10 mouse cellular contexts compared by ENCODE assay signal in the genomic region with DNA sequence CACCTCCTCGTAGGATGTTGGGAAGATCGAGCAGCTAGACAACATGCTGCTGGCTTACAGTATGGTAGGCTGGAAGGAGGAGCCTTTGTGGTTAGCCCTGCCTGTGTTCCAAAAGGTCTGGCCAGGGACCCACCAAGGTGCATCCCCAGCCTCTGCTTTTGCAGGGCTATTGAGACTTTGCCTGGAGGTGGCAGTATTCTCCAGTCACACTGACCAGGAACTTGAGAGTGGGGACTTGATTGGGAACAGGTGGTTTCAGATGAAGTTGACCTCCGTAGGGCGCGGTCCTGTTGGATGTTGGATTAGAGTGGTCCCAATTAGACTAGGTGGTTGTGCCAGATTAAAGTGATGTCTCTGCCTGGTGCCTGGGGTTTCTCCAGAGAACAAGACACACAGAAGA. TPM values are rescaled to one million over a fixed set of nuclear protein-coding genes. Genes with fewer than 3 reads are reported as not detected.
DNase-seq lines count a peak whose midpoint lies in the region; ATAC-seq and TF ChIP-seq lines count a peak whose summit lies in the region.
"Had no signal": no experiment of that assay in that cellular context is flagged by ENCODE, and none has a peak within 500 bp of the region (broad histone marks: within the 10 kb centered on the region; RNA-seq: fewer than 3 reads in every experiment).

No protein-coding gene starts in this region.

- no peaks in the 10 kb centered on the region for H3K9me3 ChIP-seq in hindbrain, embryonic 12.5 days (replicated peaks)
- H3K9me3 ChIP-seq in hindbrain, embryonic 16.5 days (ENCODE audit: control insufficient read depth, low read length) = no peaks in the 10 kb centered on the region
- H3K9me3 ChIP-seq in midbrain, postnatal 0 days (ENCODE audit: low read length) = no peaks in the 10 kb centered on the region
- H3K9me3 ChIP-seq in midbrain, embryonic 16.5 days (replicated peaks; ENCODE audit: control insufficient read depth, low read length, poor library complexity, severe bottlenecking) = no peaks in the 10 kb centered on the region

- H3K4me3 ChIP-seq in hindbrain, embryonic 12.5 days = no peak overlapping the region
- no peak overlapping the region for H3K4me3 ChIP-seq in hindbrain, embryonic 16.5 days (ENCODE audit: low read length)
- H3K4me3 ChIP-seq in midbrain, postnatal 0 days (ENCODE audit: low read depth, low read length) = no peak overlapping the region
- no peak overlapping the region for H3K4me3 ChIP-seq in midbrain, embryonic 16.5 days (ENCODE audit: low read depth, low read length)
- H3K4me3 ChIP-seq in macrophage (ENCODE audit: inconsistent target) = peak overlapping the region; percentile 47; the same call in 1 of the 2 replicates

- no peak for DNase-seq in midbrain, postnatal 0 days (ENCODE audit: low spot score)
- peak; percentile 51 to 66 for DNase-seq in kidney, postnatal 25 days
- DNase-seq in embryo, embryonic 10 days (ENCODE audit: low spot score) = no peak
- no peak for DNase-seq in adrenal gland, adult 8-10 months
- DNase-seq: cerebellum, postnatal 14 days; layer of hippocampus, adult 9-11 months had no signal

- no peak for ATAC-seq in hindbrain, embryonic 12.5 days (ENCODE audit: low FRiP score)
- ATAC-seq in hindbrain, embryonic 16.5 days = no peak
- no peak for ATAC-seq in midbrain, postnatal 0 days (ENCODE audit: low FRiP score)
- ATAC-seq in midbrain, embryonic 16.5 days = no peak

- H3K4me2 ChIP-seq in hindbrain, embryonic 12.5 days (replicated peaks) = 0 out of 2 replicates have a peak overlapping the region, but pooled peaks have one; percentile 1
- no peak overlapping the region for H3K4me2 ChIP-seq in hindbrain, embryonic 16.5 days (ENCODE audit: low read length)
- no peak overlapping the region for H3K4me2 ChIP-seq in midbrain, postnatal 0 days (ENCODE audit: low read depth, low read length, poor library complexity, severe bottlenecking)
- H3K4me2 ChIP-seq in midbrain, embryonic 16.5 days (ENCODE audit: low read length) = no peak overlapping the region

- no peaks in the 10 kb centered on the region for H3K27me3 ChIP-seq in hindbrain, embryonic 12.5 days
- no peaks in the 10 kb centered on the region for H3K27me3 ChIP-seq in hindbrain, embryonic 16.5 days (replicated peaks; ENCODE audit: control insufficient read depth, insufficient read depth, low read length)
- H3K27me3 ChIP-seq in midbrain, postnatal 0 days (ENCODE audit: insufficient read depth, low read length) = no peaks in the 10 kb centered on the region
- H3K27me3 ChIP-seq in midbrain, embryonic 16.5 days (ENCODE audit: control insufficient read depth, insufficient read depth, low read depth, low read length) = no peaks in the 10 kb centered on the region

- 0 out of 2 replicates have a peak, but pooled peaks cover 4% of the 10 kb centered on the region for H3K4me1 ChIP-seq in hindbrain, embryonic 12.5 days
- H3K4me1 ChIP-seq in hindbrain, embryonic 16.5 days (ENCODE audit: control insufficient read depth, insufficient read depth, low read depth, low read length) = no peaks in the 10 kb centered on the region
- H3K4me1 ChIP-seq in midbrain, postnatal 0 days (ENCODE audit: insufficient read depth, low read length) = no peaks in the 10 kb centered on the region
- H3K4me1 ChIP-seq in midbrain, embryonic 16.5 days (ENCODE audit: control insufficient read depth, insufficient read depth, low read length) = no peaks in the 10 kb centered on the region

- TF ChIP-seq CTCF in midbrain, postnatal 0 days (IDR thresholded peaks at IDR 0.05) = peak; percentile 17; the same call in 1 of the 2 replicates

- H3K79me2 ChIP-seq in macrophage (ENCODE audit: inconsistent target) = peaks cover 51% of the 10 kb centered on the region

- no peak overlapping the region for H3K9ac ChIP-seq in hindbrain, embryonic 12.5 days
- no peak overlapping the region for H3K9ac ChIP-seq in hindbrain, embryonic 16.5 days (ENCODE audit: low read depth, low read length)
- no peak overlapping the region for H3K9ac ChIP-seq in midbrain, postnatal 0 days (replicated peaks; ENCODE audit: low read length, poor library complexity, severe bottlenecking)
- H3K9ac ChIP-seq in midbrain, embryonic 16.5 days (ENCODE audit: low read depth, low read length) = no peak overlapping the region

- H3K27ac ChIP-seq in hindbrain, embryonic 12.5 days = no peak overlapping the region
- H3K27ac ChIP-seq in hindbrain, embryonic 16.5 days (ENCODE audit: low read depth, low read length) = no peak overlapping the region
- no peak overlapping the region for H3K27ac ChIP-seq in midbrain, postnatal 0 days (ENCODE audit: low read depth, low read length)
- no peak overlapping the region for H3K27ac ChIP-seq in midbrain, embryonic 16.5 days (ENCODE audit: low read length)
- peak overlapping the region; percentile 93; the same call in 1 of the 2 replicates for H3K27ac ChIP-seq in macrophage

- H3K36me3 ChIP-seq in hindbrain, embryonic 12.5 days = no peaks in the 10 kb centered on the region
- H3K36me3 ChIP-seq in hindbrain, embryonic 16.5 days (ENCODE audit: control insufficient read depth, insufficient read depth, low read length) = no peaks in the 10 kb centered on the region
- H3K36me3 ChIP-seq in midbrain, postnatal 0 days (ENCODE audit: insufficient read depth, low read length) = no peaks in the 10 kb centered on the region
- H3K36me3 ChIP-seq in midbrain, embryonic 16.5 days (ENCODE audit: control insufficient read depth, insufficient read depth, low read length) = no peaks in the 10 kb centered on the region
- H3K36me3 ChIP-seq in macrophage (ENCODE audit: inconsistent target) = peaks cover 14% of the 10 kb centered on the region; the same call in 1 of the 2 replicates

- 92% methylated on average over 5 of the region's 5 CpGs for whole genome bisulfite sequencing in hindbrain, embryonic 12.5 days
- 99% methylated on average over 5 of the region's 5 CpGs for WGBS in hindbrain, embryonic 16.5 days
- WGBS in midbrain, postnatal 0 days = 91% methylated on average over 5 of the region's 5 CpGs
- WGBS in midbrain, embryonic 16.5 days = 95% methylated on average over 5 of the region's 5 CpGs
- 83% methylated on average over 4 of the region's 5 CpGs for WGBS in macrophage (ENCODE audit: missing documents)

RNA-seq across cellular contexts. Expression of a gene that starts 12.3 kb away (rescaled TPM):
- 4.0 and 4.7 TPM in 2 replicates for polyA plus RNA-seq in hindbrain, embryonic 12.5 days (2016; fragmentation: Nextera tagmentation; extraction: Ambion mirVana)
- 2.6 and 2.7 TPM in 2 replicates for polyA plus RNA-seq in hindbrain, embryonic 16.5 days (2015; fragmentation: Nextera tagmentation; extraction: Ambion mirVana)
- 1.9 and 3.6 TPM in 2 replicates for total RNA-seq in midbrain, postnatal 0 days (2014; rRNA removed)
- 1.8 TPM in 2 replicates for polyA plus RNA-seq in midbrain, postnatal 0 days (2015; fragmentation: Nextera tagmentation; extraction: Ambion mirVana)
- 1.8 and 3.2 TPM in 2 replicates for polyA plus RNA-seq in midbrain, embryonic 16.5 days (2015; fragmentation: Nextera tagmentation; extraction: Ambion mirVana)
- 100 to 1,000 TPM in 2 of 26 experiments, 10 to 100 TPM in 24; 21.1 to 133 (median 76.4) TPM for total RNA-seq in macrophage (2018; cell fraction: chromatin; rRNA removed)
- total RNA-seq in macrophage (2018; cell fraction: cytosol; rRNA removed) = 10 to 100 TPM; 10.0 to 25.6 (median 20.3) TPM
- total RNA-seq in macrophage (2018; cell fraction: nucleus; rRNA removed) = 10 to 100 TPM; 23.8 to 71.9 (median 47.0) TPM
- 11.5 to 20.1 TPM (median 15.4 TPM) in 3 replicates for polyA plus RNA-seq in macrophage (2018)
- total RNA-seq in adrenal gland, adult 8-10 months (2022) = 10 to 100 TPM; 34.2 to 35.9 (median 35.1) TPM

RNA-seq across cellular contexts. Expression of a gene that starts 30.2 kb away (rescaled TPM):
- 3.7 and 3.9 TPM in 2 replicates for polyA plus RNA-seq in hindbrain, embryonic 12.5 days (2016; fragmentation: Nextera tagmentation; extraction: Ambion mirVana)
- 39.3 and 40.2 TPM in 2 replicates for polyA plus RNA-seq in hindbrain, embryonic 16.5 days (2015; fragmentation: Nextera tagmentation; extraction: Ambion mirVana)
- 44.9 and 51.4 TPM in 2 replicates for total RNA-seq in midbrain, postnatal 0 days (2014; rRNA removed)
- 31.7 and 32.2 TPM in 2 replicates for polyA plus RNA-seq in midbrain, postnatal 0 days (2015; fragmentation: Nextera tagmentation; extraction: Ambion mirVana)
- polyA plus RNA-seq in midbrain, embryonic 16.5 days (2015; fragmentation: Nextera tagmentation; extraction: Ambion mirVana) = 29.4 and 36.2 TPM in 2 replicates
- 1 to 10 TPM; 1.5 to 7.3 (median 3.4) TPM for total RNA-seq in macrophage (2018; cell fraction: chromatin; rRNA removed)
- total RNA-seq in macrophage (2018; cell fraction: cytosol; rRNA removed) = 1 to 10 TPM in 1 of 26 experiments, under 1 TPM in 25; 0.18 to 1.2 (median 0.39) TPM
- 1 to 10 TPM in 18 of 26 experiments, under 1 TPM in 8; 0.36 to 6.3 (median 1.4) TPM for total RNA-seq in macrophage (2018; cell fraction: nucleus; rRNA removed)
- polyA plus RNA-seq in macrophage (2018) = 0.20 to 0.50 TPM (median 0.40 TPM) in 3 replicates
- 10 to 100 TPM in 2 of 4 experiments, 1 to 10 TPM in 2; 4.4 to 21.5 (median 11.4) TPM for total RNA-seq in adrenal gland, adult 8-10 months (2022)

RNA-seq across cellular contexts. Expression of a gene that starts 47.9 kb away (rescaled TPM):
- polyA plus RNA-seq in hindbrain, embryonic 12.5 days (2016; fragmentation: Nextera tagmentation; extraction: Ambion mirVana) = 7.3 and 9.7 TPM in 2 replicates
- polyA plus RNA-seq in hindbrain, embryonic 16.5 days (2015; fragmentation: Nextera tagmentation; extraction: Ambion mirVana) = 17.3 and 25.5 TPM in 2 replicates
- 19.9 and 26.3 TPM in 2 replicates for total RNA-seq in midbrain, postnatal 0 days (2014; rRNA removed)
- polyA plus RNA-seq in midbrain, postnatal 0 days (2015; fragmentation: Nextera tagmentation; extraction: Ambion mirVana) = 20.9 and 22.0 TPM in 2 replicates
- 15.1 and 15.7 TPM in 2 replicates for polyA plus RNA-seq in midbrain, embryonic 16.5 days (2015; fragmentation: Nextera tagmentation; extraction: Ambion mirVana)
- 1 to 10 TPM in 2 of 26 experiments, under 1 TPM in 5, not detected in 19; 0.30 to 3.5 (median 0.69) TPM for total RNA-seq in macrophage (2018; cell fraction: chromatin; rRNA removed)
- under 1 TPM in 17 of 26 experiments, not detected in 9; 0.05 to 0.37 (median 0.17) TPM for total RNA-seq in macrophage (2018; cell fraction: cytosol; rRNA removed)
- under 1 TPM in 6 of 26 experiments, not detected in 20; 0.17 to 0.97 (median 0.70) TPM for total RNA-seq in macrophage (2018; cell fraction: nucleus; rRNA removed)
- 0.17 to 0.36 TPM (median 0.26 TPM) in 3 replicates for polyA plus RNA-seq in macrophage (2018)
- total RNA-seq in adrenal gland, adult 8-10 months (2022) = 100 to 1,000 TPM in 1 of 4 experiments, 10 to 100 TPM in 3; 21.3 to 114 (median 48.7) TPM

Comparison
In these comparisons a context has a peak if more than half of its experiments do, and no peak if none do; other contexts are left out.
1. DNase-seq: peak in kidney, postnatal 25 days (2 of 2); none in midbrain, postnatal 0 days (single experiment), embryo, embryonic 10 days (single experiment) and adrenal gland, adult 8-10 months (single experiment).